Mouse (Mus musculus): ENCODE measurements around the gene Ppif.

The Ppif gene

DNA sequence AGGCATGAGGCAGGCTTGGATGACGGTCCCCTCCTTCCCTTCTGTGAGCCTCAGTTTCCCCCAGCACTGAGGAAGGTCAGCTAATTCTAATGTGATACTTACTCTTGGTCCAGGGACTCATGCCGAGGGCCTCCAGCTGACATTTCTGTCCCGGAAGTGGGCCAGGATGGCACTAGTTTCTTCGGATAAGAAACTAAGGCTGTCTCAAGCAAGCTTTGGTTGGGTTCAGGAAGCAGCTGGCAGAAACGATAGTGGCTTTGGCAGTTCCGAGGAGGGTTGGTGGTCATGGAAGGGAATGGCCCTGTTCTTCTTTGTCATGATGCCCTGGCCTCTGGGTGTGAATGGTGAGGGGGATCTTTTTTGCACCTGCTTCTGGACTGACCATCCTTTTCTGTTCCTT lies 1.1 kb downstream of the Ppif start:
- no peak for DNase-seq (ENCODE audit: low spot score in 2 of 2)

DNA sequence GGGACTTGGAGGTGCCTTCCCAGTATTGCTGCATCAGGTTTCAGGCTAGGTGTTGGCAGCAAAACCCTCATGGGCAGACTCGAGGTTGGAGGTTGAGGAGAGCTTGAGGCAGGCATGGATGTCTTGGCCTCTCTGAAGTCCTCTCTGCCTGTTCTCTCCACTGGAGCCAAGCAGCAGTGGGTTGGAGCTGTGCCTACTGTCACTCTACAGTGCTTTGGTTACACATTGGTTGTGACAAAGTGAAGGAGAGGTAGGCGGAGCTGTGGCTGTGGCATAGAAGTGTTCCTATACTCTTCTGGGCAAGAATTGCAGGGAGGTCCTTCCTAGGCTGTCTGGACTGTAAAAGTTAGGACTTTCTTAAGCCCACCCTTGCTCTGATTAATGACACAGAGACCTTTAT lies 2.4 kb downstream of the Ppif start:
- DNase-seq (ENCODE audit: low spot score in 2 of 2), result no peak

DNA sequence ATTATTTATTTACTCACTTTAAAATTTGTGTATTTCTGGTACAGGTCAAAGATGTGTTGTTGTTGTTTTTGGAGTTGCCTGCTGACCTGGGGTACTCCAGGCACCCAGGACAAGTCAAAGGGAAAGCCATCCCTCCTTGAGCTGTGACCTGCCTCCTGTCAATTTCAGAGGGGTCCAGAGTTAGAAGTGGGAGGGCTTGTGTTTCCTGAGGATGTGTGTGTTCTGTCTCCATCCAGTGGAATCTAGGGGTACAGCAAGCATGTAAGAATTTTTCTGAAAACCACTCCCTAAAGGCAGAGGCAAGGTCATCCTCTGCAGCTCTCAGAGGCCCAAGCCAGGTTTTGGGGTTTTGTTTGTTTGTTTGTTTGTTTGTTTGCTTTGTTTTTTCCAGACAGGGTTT lies 8.0 kb downstream of the Ppif start:
- DNase-seq (ENCODE audit: low spot score in 2 of 2), result peak in 1 of 2 experiments; percentile 50

DNA sequence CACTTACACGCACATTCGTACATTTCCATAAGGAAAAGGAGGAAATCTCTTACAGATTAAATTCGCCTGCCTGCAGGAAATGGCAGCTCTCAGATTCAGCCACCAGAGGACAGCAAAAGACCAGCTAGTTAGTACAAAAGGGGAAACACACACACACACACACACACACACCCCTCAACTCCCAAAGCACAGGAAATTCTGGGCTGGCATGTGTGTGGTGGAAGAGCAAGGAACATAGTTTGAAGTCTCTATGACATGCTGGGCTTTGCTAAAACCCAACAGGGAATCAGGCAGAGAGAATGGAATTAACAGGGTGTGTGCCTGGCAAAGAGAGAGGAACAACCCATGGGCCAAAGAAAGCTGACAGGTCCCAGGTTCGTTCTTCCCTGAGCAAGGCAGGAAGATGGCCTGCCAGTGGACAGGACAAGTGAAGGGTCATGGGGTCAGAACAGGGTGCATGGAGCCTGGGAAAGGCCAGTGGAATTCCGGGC lies 13.8 kb downstream of the Ppif start:
- DNase-seq (ENCODE audit: low spot score in 2 of 2), result peak; percentile 71 to 75

DNA sequence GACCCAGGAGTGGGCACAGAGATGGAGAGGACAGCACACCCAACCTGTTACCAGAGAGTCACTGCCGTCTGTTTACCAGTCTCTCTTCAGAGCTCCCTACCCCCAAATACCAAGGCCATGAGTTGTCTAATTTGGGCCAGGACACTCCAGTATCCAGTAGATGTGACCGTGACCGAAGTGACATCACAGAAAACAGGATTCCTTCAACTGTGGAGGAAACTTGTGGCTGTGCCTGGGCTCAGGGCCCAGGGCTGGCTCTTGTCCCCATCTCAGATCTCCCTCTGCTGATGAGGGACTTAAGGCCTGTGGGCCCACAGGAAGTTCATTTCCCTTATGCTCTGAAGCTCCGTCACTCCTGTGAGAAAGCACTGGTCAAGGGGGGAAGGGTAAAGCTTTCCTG lies 14.5 kb downstream of the Ppif start:
- no peak for DNase-seq (ENCODE audit: low spot score in 2 of 2)

DNA sequence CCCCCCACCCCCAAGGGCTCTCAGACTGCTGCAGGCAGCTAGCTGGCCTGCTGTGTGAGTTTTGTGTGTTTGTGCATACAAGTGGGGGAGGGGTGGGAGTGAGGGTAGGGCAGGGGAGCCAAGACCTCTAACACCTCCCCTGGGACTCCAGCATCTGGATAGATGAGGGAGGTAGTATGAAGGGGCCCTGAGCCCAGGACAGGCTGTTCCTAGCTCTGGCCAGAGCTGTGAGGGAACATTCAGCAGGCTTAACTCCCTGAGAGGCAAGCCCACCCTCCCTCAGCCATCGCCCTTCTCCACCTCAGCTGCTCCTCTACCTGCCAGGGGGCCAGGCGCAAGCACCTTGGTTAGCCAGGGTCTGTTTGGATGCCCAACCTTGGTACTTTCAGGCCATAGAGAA lies 15.0 kb downstream of the Ppif start:
- no peak for DNase-seq (ENCODE audit: low spot score in 2 of 2)

DNA sequence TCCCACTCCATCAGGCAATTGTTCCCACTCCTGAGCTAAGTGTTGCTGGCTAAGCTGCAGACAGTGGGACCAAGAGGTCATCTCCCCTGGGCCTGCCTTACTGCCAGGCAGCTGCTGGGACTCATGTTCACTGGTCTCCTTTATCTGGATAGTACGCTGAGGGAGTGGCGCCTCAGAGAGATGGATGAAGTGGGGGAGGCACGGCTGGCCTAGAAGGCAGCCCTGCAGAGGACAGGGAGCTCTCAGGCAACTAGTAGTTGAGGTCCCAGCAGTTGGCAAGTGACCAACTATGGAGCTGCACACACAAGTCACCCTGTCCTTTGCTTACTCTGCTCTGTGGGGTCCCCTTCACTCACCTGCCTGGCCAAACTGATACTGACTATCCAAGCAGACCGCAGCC lies 16.1 kb downstream of the Ppif start:
- no peak for DNase-seq (ENCODE audit: low spot score in 2 of 2)

DNA sequence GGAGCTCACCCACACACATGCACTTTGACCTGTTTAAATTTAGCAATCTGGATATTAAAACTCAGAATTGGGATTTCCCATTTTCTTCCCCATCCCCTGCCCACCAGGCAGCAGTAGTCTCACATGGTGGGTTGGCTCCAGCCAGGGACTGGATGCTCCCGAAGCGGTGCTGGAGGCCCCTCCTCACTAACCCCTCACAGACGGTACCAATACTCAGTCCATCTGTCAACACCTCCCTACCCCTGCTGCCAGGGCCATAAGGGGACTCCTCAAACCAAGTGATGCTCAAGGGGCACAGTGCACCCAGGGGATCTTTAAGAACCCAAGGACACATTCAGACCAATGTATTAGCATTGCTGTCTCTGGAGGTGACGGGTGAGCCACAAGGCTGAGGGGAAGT lies 16.7 kb downstream of the Ppif start:
- DNase-seq (ENCODE audit: low spot score in 2 of 2), result no peak

DNA sequence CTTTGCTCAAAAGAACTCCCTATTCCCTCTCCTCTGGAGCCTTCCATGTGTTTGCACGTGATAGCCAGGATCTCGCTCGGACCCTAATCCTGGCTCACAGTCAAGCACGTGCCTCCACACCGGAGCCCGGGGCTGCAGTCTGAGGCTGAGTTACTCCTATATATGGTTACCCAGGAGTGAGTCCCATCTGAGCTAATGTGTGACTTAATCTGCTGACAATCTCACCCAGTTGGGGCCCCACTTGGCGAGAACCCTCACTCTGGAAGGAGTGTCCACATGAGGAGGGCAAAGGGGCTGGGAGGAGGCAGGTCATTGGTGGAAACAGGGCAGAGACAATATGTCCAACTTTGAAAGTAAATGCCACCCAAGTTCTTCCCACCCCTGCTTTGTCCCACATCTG lies 17.2 kb downstream of the Ppif start:
- no peak for DNase-seq (ENCODE audit: low spot score in 2 of 2)

DNA sequence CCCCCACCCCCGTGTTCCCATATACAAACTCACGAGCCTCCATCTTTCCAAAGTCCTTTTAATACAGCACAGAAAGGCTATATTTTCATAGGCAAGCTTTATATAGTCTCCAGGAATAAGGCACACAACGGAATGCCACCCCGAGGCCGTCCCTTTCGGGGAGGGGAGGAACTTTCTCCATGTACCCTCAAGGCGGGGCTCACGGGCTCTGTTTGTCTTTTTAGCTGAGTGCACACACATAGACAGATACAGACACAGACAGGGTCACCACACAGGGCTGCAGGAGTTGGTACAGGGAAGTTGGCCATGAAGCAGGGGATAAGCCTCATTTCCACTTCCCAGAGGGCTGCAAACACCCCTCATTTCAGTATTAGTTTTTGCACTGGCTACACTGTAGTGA lies 17.6 kb downstream of the Ppif start:
- no peak for DNase-seq (ENCODE audit: low spot score in 2 of 2)

DNA sequence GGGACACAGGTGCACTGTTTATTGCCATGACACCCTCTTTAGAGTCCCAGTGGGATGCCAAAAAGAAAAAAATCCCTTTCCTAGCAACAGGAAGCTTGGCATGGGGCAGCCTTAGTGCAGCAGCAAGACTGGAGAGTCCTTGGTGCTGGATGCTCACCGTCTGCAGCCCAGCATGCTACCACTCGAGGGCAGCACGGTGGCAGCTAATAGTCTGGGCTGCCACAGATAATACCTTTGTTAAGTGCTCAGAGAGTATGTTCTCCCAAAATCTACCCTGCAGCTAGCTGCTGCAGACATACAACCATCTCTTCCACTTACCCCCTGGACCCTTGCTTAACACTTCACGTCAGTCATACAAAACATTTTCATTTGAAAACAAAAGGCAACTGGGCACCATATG lies 19.5 kb downstream of the Ppif start:
- peak; percentile 50 to 54 for DNase-seq (ENCODE audit: low spot score in 2 of 2)

DNA sequence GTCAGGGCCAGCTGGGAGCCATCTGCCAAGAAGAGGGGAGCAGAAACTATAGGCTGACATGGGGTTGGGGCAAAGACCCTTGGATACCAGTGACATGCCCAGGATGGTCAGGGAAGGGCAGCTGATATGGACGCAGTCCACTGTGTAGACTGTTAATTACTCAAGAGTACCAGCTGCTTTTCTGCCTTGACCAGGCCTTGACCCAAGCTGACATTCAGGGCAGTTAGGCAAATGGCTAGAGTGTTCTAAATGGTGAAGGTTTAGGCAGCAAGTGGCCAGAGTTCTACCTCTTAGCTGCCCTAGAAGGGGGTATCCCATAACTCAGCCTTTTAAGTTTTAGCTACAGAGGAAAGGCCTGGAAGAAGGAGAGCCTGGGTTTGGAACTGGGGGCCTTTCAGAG lies 22.6 kb downstream of the Ppif start:
- DNase-seq (ENCODE audit: low spot score in 2 of 2), result no peak

DNA sequence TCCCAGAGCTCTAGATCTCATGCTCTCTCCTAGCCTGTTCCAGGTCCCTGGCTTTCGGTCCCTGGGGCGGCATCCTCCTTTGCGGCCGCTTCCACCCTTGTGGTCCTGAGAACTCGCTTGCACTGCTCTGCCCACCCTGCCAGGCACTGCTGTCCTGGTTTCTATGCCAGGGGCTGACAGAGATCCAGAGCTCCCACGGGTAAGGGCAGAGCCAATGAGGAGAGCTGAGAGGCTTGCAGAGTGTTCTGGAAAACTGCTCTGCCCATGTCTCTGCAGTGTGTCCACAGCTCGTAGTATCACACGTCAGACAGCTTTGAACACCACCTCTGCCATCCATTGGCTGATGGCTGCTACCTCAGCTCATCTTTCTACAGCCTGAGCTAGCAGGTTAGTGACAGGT lies 23.8 kb downstream of the Ppif start:
- no peak for DNase-seq (ENCODE audit: low spot score in 2 of 2)

DNA sequence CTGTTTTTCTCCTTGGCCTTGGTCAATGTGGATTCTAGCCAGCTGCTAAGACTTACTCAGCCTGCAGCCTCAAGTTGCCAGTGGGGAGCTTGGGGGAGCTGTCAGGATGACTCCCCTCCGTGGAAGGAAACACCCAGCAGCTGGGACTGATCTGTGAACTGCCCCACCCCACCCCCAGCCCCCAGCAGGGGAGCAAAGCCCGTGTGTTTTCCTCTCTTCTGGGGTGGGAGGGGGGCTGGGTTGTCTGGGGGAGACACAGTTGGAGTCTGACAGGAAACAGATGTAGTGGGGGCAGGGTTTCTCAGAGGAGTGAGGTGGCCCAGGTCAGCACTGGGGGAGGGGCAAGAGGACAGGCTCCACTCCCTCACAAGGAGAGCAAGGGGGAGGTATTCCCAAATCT lies 24.5 kb downstream of the Ppif start:
- no peak for DNase-seq (ENCODE audit: low spot score in 2 of 2)

DNA sequence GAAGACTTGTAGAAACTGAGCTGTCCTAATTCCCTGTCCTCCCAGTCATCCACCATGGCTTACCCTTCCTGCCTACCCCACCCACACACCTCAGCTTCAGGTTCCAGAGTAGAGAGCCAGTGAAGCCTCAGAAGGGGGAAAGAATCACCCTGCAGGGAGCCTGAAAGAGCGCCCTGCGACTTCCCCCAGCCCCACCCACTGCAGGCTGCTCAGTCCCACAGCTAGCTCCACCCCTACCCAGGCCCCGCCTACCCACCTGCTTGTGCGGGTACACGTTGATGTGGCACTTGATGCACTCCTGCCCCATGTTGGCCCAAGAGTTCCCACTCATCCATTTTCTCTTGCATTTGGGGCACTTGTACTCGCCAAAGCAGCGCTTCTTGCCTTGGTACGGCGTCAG lies 25.4 kb downstream of the Ppif start:
- DNase-seq (ENCODE audit: low spot score in 2 of 2), result no peak

DNA sequence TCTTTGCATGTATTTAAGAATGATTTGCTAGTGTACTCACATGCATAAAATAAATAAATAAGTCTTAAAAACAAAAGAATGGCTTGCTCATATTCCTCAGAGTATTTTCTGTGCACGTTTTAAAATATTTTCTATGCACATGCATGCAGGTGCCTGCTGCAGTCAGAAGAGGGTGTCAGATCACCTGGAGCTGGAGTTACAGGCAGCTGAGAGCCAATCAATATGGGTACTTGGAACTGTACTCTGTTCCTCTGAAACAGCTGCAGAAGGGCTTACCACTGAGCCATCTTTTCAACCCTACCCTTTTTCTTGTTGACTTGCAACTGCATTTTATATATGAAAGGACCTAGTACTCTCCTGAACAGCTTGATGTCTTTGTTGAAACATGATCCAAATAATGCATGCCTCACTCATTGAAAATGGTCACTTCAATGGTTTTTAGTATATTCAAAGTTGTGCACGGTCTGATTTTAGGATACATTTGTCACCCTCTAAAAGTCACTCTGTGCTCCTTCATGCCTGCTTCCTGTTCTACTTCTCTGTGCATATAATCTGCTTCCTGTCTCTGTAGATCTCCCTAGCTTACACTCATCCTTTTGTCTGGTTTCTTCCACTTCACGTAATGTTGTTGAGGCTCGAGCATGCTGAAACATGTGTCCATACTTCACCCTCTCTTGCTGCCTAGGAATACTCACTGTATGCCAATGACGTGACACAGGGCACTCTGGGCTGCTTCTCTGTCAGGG lies 27.2 kb downstream of the Ppif start:
- no peak for DNase-seq (ENCODE audit: low spot score in 2 of 2)

DNA sequence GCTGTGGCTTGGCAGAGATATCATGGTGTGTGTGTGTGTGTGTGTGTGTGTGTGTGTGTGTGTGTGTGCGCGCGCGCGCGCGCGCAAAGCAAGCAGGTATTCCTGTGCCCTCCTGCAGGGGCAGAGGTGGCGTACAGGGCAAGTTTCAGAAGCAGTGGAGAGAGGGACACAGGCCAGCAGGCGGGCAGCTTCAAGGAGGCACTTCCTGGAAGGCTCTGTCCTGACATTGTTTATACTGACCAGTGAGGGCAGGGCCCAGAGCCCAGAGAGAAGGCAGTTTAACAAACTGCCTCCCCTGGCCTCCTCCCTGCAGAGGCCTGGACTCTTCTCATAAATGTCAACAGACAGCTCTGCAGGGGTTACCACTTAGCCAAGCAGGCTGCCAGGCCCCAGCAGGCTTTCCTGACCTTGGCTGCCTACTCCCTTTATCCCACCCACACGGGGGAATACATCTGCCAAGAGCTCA lies 31.1 kb downstream of the Ppif start:
- no peak for DNase-seq (ENCODE audit: low spot score in 2 of 2)

DNA sequence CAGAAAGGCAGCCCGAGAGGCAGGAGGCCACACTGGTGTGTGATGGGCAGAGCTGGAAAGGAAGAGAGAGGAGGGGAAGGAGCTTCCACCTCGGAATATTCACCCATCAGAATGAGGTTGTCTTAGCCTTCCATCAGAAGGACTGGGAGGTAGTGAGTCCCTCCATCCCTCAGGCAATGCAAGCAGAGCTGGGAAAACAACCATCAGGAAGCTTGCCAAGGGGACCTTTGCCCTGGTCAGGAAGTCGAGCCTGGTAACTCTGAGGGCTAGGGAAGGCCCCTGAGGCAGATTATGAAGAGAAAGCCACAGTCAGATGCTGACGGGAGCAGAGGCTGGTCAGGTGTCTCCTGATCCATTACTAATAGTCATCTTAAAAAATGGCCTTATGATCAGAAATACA lies 31.7 kb downstream of the Ppif start:
- DNase-seq (ENCODE audit: low spot score in 2 of 2), result no peak

DNA sequence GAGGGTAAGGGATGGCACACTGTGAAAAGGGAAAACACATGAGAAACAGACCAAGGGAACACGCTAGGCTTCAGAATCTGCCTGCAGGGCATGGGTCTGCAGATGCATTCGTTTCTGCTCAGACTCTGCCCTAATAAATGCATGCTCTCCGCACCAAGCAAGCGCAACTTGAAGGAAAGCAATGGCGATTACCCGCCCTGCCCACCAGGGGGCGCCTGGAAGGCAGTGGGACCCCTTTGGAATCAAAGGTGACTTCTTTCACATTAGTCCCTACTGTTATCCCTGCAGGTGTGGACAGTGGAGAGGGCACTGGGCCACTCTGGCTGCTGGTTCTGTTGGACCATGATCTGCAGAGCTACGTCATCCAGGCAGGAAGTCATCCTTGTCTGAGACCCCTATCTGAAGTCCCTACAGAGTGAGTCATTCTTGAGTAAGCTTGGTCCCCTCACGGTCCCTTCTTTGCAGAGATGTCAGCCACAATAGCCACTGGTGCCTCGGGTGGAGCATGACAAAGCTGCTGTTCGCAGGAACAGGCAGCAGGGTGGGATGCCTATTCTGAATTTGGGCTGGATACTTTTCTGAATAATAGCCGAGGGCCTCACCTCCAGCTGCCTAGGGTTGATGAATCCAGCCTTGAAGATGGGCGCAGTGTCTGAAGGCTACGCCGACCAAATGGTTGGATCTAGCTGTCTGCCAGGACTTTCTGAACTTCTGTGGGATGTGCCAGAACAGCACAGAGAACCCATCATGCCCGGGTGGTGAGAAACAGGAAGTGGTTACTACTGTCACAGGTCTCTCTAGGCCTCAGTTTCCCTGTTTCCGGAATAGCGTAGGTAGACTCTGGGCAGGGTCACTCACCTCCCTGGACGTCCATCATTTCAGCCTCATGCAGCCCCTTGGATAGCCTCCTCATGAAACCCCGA lies 32.5 kb downstream of the Ppif start:
- peak in 1 of 2 experiments; percentile 39 for DNase-seq (ENCODE audit: low spot score in 2 of 2)

DNA sequence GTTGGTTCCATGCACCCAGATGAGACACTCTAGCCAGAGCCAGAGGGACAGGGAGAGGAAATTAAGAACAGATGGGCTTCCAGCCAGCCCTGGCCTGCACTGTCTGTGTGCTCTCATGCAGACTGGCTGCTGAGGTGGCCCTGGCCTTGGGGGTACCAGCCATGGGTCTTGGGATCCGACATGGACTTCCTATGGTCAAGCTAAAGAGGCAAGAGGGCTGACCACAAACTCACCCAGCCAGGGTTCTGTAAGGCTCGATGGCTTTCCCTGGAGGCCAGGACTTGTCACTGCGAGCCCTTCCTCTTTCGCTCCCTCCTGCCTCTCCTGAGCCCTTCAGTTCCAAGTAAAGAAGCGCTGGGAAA lies 33.2 kb downstream of the Ppif start:
- no peak for DNase-seq (ENCODE audit: low spot score in 2 of 2)

DNA sequence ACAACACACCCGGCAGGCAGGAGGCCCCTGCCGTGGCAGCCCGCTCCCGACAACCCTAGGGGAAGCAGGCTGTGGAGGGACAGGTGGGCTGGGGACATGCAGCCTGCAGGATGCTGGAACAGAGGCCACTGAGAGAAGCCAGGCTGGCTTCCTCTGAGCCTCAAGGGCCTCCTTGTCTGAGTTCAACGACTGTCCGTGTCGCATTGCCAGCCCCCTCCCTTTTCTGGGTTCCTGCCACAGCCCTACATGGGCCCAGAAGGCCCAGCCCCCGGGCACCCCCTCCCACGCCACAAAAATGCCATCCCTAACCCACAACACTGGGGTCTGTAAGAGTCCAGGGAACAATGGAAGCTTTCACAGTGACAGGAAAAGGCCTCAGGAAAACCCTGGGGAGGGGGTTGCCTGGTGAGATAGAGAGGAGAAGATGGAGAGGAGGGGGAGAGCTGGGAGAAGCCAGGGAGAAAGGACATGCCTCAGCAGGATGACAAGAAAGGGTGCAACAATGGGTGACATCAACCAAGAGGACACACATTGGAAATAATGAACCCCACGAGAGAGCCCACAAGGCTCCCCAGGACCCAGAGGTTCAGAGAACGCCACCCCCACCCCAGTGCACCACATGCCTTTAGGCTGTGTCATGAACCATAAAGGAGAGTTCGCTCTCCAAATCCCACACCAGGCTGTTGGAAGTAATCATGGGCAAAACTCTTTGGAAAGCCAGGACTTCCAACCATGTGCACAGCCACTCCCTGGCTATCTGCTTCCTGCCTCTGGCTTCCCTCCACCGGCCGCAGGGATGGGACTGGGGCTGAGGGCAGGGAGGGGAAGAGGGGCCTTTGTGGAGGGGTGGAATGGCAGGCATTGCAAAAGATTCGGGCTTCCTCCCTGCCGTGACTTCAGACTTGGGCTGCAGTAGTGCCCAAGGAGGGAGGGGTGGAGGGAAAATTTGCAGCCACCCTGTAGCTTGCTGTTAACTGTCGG lies 41.1 kb downstream of the Ppif start:
- no peak for DNase-seq (ENCODE audit: low spot score in 2 of 2)

DNA sequence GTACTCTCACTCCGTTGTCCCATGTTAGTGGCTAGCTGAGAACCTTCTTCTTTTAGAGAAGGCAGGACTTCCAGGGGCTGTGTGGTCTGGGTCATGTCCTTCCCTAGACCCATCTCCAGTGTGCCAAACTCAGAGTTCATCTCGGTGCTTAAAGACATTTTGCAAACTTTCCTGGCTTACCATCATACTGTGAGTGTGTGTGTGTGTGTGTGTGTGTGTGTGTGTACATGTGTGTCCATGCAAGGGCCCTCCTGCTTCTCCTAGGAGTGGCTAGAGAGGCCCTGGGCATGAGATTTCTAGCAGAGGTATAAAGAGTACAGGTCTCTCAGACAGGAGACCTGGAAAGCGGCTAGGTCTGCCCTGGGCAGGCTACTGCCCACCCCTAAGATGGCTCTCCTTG lies 42.2 kb downstream of the Ppif start:
- DNase-seq (ENCODE audit: low spot score in 2 of 2), result no peak

All from right cerebral cortex, adult 2 months (tissue).